Mouse (Mus musculus) CD4-positive naive resting alpha-beta T cell, adult 76 days (primary cell): ENCODE measurements around the gene 1700001K19Rik. TPM values are rescaled to one million over a fixed set of nuclear protein-coding genes. Genes with fewer than 3 reads are reported as not detected.

Experiments used
- total RNA-seq: library from RNA; stranded (reverse); gene quantifications from one replicate; pipeline ENCODE4 v1.2.4, GENCODE M21; 2023

The 1700001K19Rik gene
- total RNA-seq, result not detected

DNA sequence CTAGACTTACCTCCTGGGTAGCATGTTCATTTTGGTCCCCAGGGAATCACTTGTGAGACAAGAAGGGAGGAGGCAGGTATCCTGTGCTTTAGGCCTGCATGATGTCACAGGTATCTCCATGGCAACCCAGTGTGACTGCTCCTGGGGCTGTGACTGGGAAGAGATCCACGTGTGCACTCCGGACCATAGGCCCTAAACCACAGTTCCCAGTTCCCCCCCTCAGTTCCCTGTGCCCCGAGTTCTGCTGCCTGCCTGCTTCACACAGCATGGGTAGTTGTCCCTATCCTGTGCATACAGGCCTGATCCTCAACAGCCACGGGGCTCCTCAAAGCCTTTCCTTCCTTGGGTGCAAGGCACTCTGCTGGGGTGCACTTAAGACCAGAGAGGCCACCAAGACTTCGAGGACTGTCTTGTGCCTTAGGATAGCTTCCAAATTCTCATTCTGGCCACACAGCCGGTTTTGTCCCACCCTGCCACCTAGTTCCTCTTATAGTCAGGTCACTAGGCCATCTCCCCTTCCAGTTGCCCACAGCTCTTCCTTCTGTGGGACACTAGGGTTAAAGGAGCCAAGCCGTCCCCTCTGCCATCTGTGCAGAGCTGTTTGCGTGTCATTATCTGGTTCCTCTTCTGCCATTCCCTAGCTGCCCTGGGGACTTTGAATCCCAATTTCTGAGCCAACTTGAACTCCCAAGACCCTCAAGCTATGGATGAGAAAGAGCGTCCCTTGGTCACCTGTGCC lies at the start of gene 1700001K19Rik:
TSS of gene 1700001K19Rik (minus strand) at position 59 of the 739 bp plus-strand sequence.

DNA sequence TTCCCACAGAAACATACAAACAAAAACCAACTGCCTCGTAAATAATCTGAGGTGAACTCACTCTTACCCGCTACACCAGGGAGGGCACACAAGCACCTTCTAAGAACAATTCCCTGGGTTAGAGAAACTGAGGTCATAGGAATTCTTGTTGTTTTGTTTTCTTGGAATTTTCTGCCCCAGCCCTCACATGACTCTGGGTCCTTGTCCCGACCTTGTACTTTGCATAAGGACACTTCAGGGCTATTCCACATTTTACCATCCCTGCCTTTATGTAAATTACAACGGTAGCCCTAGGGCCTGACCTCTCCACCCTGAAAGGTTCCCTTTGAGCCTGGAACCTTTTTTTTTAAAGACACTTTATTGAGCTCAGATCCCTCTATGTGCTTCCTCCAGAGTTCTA lies 20.1 kb upstream of the 1700001K19Rik start, which contains the start of gene Hsp90aa1:
TSS of gene Hsp90aa1 (minus strand) at position 173 of the 400 bp plus-strand sequence.

Other genes with a start within 250 kb of the 1700001K19Rik start
- gene Ppp2r5c, start 235.5 kb downstream of the 1700001K19Rik start, total RNA-seq, result 134 TPM
- gene Dync1h1, start 81.2 kb downstream of the 1700001K19Rik start, total RNA-seq, result 168 TPM
- gene Hsp90aa1, start 20.1 kb upstream of the 1700001K19Rik start, total RNA-seq, result 405 TPM
- 74.2 TPM for gene Wdr20, start 55.3 kb upstream of the 1700001K19Rik start, total RNA-seq
- not detected for gene Mok, start 158.3 kb upstream of the 1700001K19Rik start, total RNA-seq
- 3.6 TPM for gene Zfp839, start 167.6 kb upstream of the 1700001K19Rik start, total RNA-seq
- 33.4 TPM for gene Cinp, start 206.5 kb upstream of the 1700001K19Rik start, total RNA-seq
- 6.4 TPM for gene Tecpr2, start 206.6 kb upstream of the 1700001K19Rik start, total RNA-seq